Mouse (Mus musculus) heart, postnatal 0 days (tissue): ENCODE results near the gene Cpm. TPM values are rescaled to one million over a fixed set of nuclear protein-coding genes. Genes with fewer than 3 reads are reported as not detected.

ENCODE experiments used
- ATAC-seq: fragments of 200-750 bp; cut with Nextera tagmentation; 2 replicates; pipeline ENCODE4 v1.8.0; 2017; ENCODE audit warnings: low read depth, moderate number of reproducible peaks, moderate library complexity; ENCODE audit not compliant: insufficient read depth
- DNase-seq: peaks from one replicate; pipeline ENCODE4 v3.0.0-alpha.2; 2016; ENCODE audit warnings: low spot score
- H3K27ac ChIP-seq: fragments of 300-500 bp; sonication (generic); 2 replicates; pipeline ENCODE4 v1.5.1; 2014; ENCODE audit warnings: low read depth, mild to moderate bottlenecking
- H3K27me3 ChIP-seq: fragments of 300-500 bp; sonication (generic); 2 replicates; pipeline ENCODE4 v1.6.1; 2014; ENCODE audit warnings: low read length, mixed read lengths; ENCODE audit not compliant: control insufficient read depth, insufficient read depth
- H3K36me3 ChIP-seq: fragments of 300-500 bp; sonication (generic); replicated peaks from 2 replicates; pipeline ENCODE4 v1.6.1; 2014; ENCODE audit warnings: low read length, mixed read lengths; ENCODE audit not compliant: control insufficient read depth, insufficient read depth
- H3K4me1 ChIP-seq: fragments of 300-500 bp; sonication (generic); 2 replicates; pipeline ENCODE4 v1.6.1; 2014; ENCODE audit warnings: antibody characterized with exemption; ENCODE audit not compliant: control insufficient read depth, insufficient read depth
- H3K4me2 ChIP-seq: fragments of 300-500 bp; sonication (generic); 2 replicates; pipeline ENCODE4 v1.6.1; 2014; ENCODE audit warnings: low read depth, mild to moderate bottlenecking, low read length, moderate library complexity
- H3K4me3 ChIP-seq: fragments of 300-500 bp; sonication (generic); 2 replicates; pipeline ENCODE4 v1.5.1; 2014; ENCODE audit warnings: low read depth, low read length
- H3K9ac ChIP-seq: fragments of 300-500 bp; sonication (generic); replicated peaks from 2 replicates; pipeline ENCODE4 v1.6.1; 2014; ENCODE audit warnings: low read depth, low read length, mixed read lengths
- H3K9me3 ChIP-seq: fragments of 300-500 bp; sonication (generic); replicated peaks from 2 replicates; pipeline ENCODE4 v1.6.1; 2016; ENCODE audit warnings: low read length; ENCODE audit not compliant: control insufficient read depth
- CTCF ChIP-seq: IDR thresholded peaks from 2 replicates; pipeline ENCODE4 v1.5.1; 2016; ENCODE audit warnings: antibody characterized with exemption, control low read depth, low read depth
- EP300 ChIP-seq: IDR thresholded peaks from 2 replicates; pipeline ENCODE4 v1.6.1; 2016; ENCODE audit warnings: antibody characterized with exemption, low read depth
- WGBS: fragments of 180-500 bp; shearing (Covaris S2); extraction: QIAGEN DNeasy Blood & Tissue Kit; methylation state at CpG from one replicate; pipeline ENCODE4 v1.1.7; 2014; 5-methylcytosine and 5-hydroxymethylcytosine counted together
- polyA plus RNA-seq: library from polyadenylated mRNA; unstranded; fragments of >200 nt; fragmentation: Nextera tagmentation; extraction: Ambion mirVana; gene quantifications from 2 replicates; pipeline ENCODE4 v1.2.1, GENCODE M21; 2015
- total RNA-seq: library from RNA; depleted of rRNA; stranded (reverse); fragments of >200 nt; gene quantifications from 2 replicates; pipeline ENCODE4 v1.2.3, GENCODE M21; 2014; ENCODE audit warnings: low replicate concordance

The Cpm gene
- total and polyA plus RNA-seq, 2 experiments from 2014 or later: 0.53 to 2.0 TPM

- Histone ChIP-seq H3K27me3 (no peaks in the 10 kb centered on the region), H3K9ac (no peak overlapping the region), H3K27ac (no peak overlapping the region), H3K36me3 (no peaks in the 10 kb centered on the region), H3K4me3 (no peak overlapping the region), H3K4me2 (no peak overlapping the region), H3K9me3 (no peaks in the 10 kb centered on the region), H3K4me1 (no peaks in the 10 kb centered on the region)
- TF ChIP-seq CTCF (no peak), EP300 (no peak)
- no peak for ATAC-seq
- DNase-seq: no peak
- 68% methylated on average over 10 of the region's 10 CpGs for WGBS
Observed at GRCm38 (mm10) chr10:117669449-117670090, 40.3 kb downstream of the Cpm start.

- Histone ChIP-seq H3K4me3 (no peak overlapping the region), H3K4me2 (no peak overlapping the region), H3K4me1 (no peaks in the 10 kb centered on the region), H3K9me3 (no peaks in the 10 kb centered on the region), H3K36me3 (no peaks in the 10 kb centered on the region), H3K9ac (no peak overlapping the region), H3K27me3 (no peaks in the 10 kb centered on the region), H3K27ac (no peak overlapping the region)
- WGBS: 64% methylated on average over 3 of the region's 3 CpGs
- ATAC-seq: no peak
- TF ChIP-seq CTCF (no peak), EP300 (no peak)
- no peak for DNase-seq
Observed at GRCm38 (mm10) chr10:117670092-117670491, 40.8 kb downstream of the Cpm start.

DNA sequence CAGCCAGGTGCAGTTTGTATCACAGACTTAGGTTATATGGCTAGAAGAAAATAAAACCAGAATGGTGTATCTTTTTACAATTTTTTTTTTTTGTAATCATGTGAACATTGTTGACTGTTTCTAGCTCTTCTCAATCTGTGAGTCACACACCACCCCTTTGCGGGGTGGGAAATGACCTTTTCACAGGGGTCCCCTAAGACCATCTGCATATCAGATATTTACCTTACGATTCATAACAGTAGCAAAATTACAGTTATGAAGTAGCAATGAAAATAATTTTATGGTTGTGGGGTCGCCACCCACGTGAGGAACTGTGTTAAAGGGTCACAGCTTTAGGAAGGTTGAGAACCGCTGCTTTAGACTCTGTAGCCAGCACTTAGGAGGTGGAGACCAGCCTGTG lies 41.5 kb downstream of the Cpm start:
- no peak for DNase-seq
- H3K9ac ChIP-seq: no peak overlapping the region
- no peaks in the 10 kb centered on the region for H3K27me3 ChIP-seq
- no peak overlapping the region for H3K4me2 ChIP-seq
- H3K27ac ChIP-seq: no peak overlapping the region
- H3K4me1 ChIP-seq: no peaks in the 10 kb centered on the region
- H3K4me3 ChIP-seq: no peak overlapping the region
- no peak for ATAC-seq
- no peaks in the 10 kb centered on the region for H3K36me3 ChIP-seq
- WGBS: 77% methylated on average over 5 of the region's 5 CpGs
- TF ChIP-seq CTCF (no peak), EP300 (no peak)
- no peaks in the 10 kb centered on the region for H3K9me3 ChIP-seq

DNA sequence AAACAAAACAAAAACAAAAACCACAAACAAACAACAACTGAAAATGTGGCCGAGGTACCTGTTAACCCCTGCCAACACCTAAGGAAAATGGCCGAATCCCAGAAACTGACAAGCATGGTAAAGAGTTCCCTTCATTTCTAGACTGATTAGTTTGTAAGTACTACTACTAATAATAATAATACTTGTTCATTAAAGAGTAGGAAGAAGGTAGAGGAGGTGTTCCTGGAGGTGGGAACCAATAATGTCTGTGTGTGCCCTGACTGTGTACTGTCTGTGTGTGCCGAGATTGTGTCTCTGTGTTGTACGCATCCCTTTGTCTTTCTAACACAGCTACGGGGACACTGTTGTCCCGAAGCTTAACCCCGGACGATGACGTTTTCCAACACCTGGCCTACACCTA lies 42.0 kb downstream of the Cpm start:
- no peaks in the 10 kb centered on the region for H3K36me3 ChIP-seq
- no peak for DNase-seq
- no peak for ATAC-seq
- no peak overlapping the region for H3K9ac ChIP-seq
- WGBS: 80% methylated on average over 9 of the region's 9 CpGs
- no peaks in the 10 kb centered on the region for H3K27me3 ChIP-seq
- no peak for TF ChIP-seq CTCF
- no peak for TF ChIP-seq EP300
- no peaks in the 10 kb centered on the region; the same call in 1 of the 2 replicates for H3K4me1 ChIP-seq
- H3K9me3 ChIP-seq: no peaks in the 10 kb centered on the region
- no peak overlapping the region for H3K4me3 ChIP-seq
- no peak overlapping the region for H3K27ac ChIP-seq
- H3K4me2 ChIP-seq: no peak overlapping the region

- Histone ChIP-seq H3K4me2 (no peak overlapping the region), H3K9me3 (no peaks in the 10 kb centered on the region), H3K27ac (no peak overlapping the region), H3K36me3 (no peaks in the 10 kb centered on the region), H3K27me3 (no peaks in the 10 kb centered on the region), H3K9ac (no peak overlapping the region), H3K4me3 (no peak overlapping the region), H3K4me1 (no peaks in the 10 kb centered on the region; the same call in 1 of the 2 replicates)
- TF ChIP-seq EP300 (no peak), CTCF (no peak)
- ATAC-seq (no peak), DNase-seq (no peak)
- 84% methylated on average over 13 of the region's 13 CpGs for WGBS
Observed at GRCm38 (mm10) chr10:117671930-117672666, 42.8 kb downstream of the Cpm start.

GRCm38 (mm10) chr10:117672693-117673092 lies 43.4 kb downstream of the Cpm start:
- Histone ChIP-seq H3K9ac (no peak overlapping the region), H3K4me1 (no peaks in the 10 kb centered on the region; the same call in 1 of the 2 replicates), H3K4me2 (no peak overlapping the region), H3K27ac (no peak overlapping the region), H3K9me3 (no peaks in the 10 kb centered on the region), H3K27me3 (no peaks in the 10 kb centered on the region), H3K4me3 (no peak overlapping the region), H3K36me3 (no peaks in the 10 kb centered on the region)
- no peak for TF ChIP-seq EP300
- no peak for TF ChIP-seq CTCF
- no peak for ATAC-seq
- WGBS: 43% methylated on average over 7 of the region's 7 CpGs
- DNase-seq: no peak
